Comparison of ENCODE assay signal across 24 mouse cellular contexts in genomic region chr5:5367550-5367949, GRCm38 (mm10).
"Had no signal": no experiment of that assay in that cellular context is flagged by ENCODE, and none has a peak within 500 bp of the region (broad histone marks: within the 10 kb centered on the region; RNA-seq: fewer than 3 reads in every experiment).

No protein-coding gene starts in this region.

- H3K36me3 ChIP-seq: liver, embryonic 12.5 days; liver, embryonic 15.5 days; lung, embryonic 15.5 days; midbrain, embryonic 13.5 days; stomach, embryonic 15.5 days had no signal

- H3K27me3 ChIP-seq: limb, embryonic 13.5 days; liver, embryonic 12.5 days; liver, embryonic 15.5 days; lung, embryonic 15.5 days; midbrain, embryonic 13.5 days; neural tube, embryonic 13.5 days; stomach, embryonic 15.5 days had no signal

- H3K4me2 ChIP-seq: limb, embryonic 13.5 days; liver, embryonic 12.5 days; liver, embryonic 15.5 days; lung, embryonic 15.5 days; midbrain, embryonic 13.5 days; neural tube, embryonic 13.5 days; stomach, embryonic 15.5 days had no signal

- H3K9me3 ChIP-seq: limb, embryonic 10.5 days; limb, embryonic 13.5 days; liver, embryonic 12.5 days; liver, embryonic 15.5 days; lung, embryonic 15.5 days; midbrain, embryonic 10.5 days; midbrain, embryonic 13.5 days; neural tube, embryonic 13.5 days; stomach, embryonic 15.5 days had no signal

- H3K4me3 ChIP-seq: left cerebral cortex, adult 2 months; limb, embryonic 10.5 days; limb, embryonic 13.5 days; liver, embryonic 12.5 days; liver, embryonic 15.5 days; lung, embryonic 15.5 days; megakaryocyte, embryonic 14.5 days; midbrain, embryonic 10.5 days; midbrain, embryonic 13.5 days; myocyte; neural tube, embryonic 13.5 days; stomach, embryonic 15.5 days had no signal

- H3K4me1 ChIP-seq: liver, embryonic 15.5 days; megakaryocyte, embryonic 14.5 days; stomach, embryonic 15.5 days had no signal

- ATAC-seq: liver, embryonic 12.5 days; midbrain, embryonic 16.5 days had no signal

- DNase-seq: kidney, postnatal 10 days; kidney, postnatal 36 days; layer of hippocampus, postnatal 36 days; liver; lung, adult 18-20 months; lung, postnatal 10 days; lung, postnatal 36 days; retina, postnatal 1 day; right cerebral cortex, postnatal 25 days; spleen, adult 18-20 months; thymus, postnatal 25 days had no signal

- H3K27ac ChIP-seq: left cerebral cortex, adult 2 months; limb, embryonic 10.5 days; limb, embryonic 13.5 days; liver, embryonic 12.5 days; liver, embryonic 15.5 days; lung, embryonic 15.5 days; midbrain, embryonic 10.5 days; midbrain, embryonic 13.5 days; neural tube, embryonic 13.5 days; stomach, embryonic 15.5 days had no signal

- H3K9ac ChIP-seq: limb, embryonic 13.5 days; liver, embryonic 12.5 days; liver, embryonic 15.5 days; lung, embryonic 15.5 days; midbrain, embryonic 13.5 days; neural tube, embryonic 13.5 days; stomach, embryonic 15.5 days had no signal
